Mouse (Mus musculus) lung, postnatal 0 days (tissue): Measurements from ENCODE around the gene Eef1akmt1.

ENCODE experiments used
- CTCF ChIP-seq: IDR thresholded peaks from 2 replicates; pipeline ENCODE4 v1.5.1; 2016; ENCODE audit warnings: antibody characterized with exemption, mild to moderate bottlenecking
- EP300 ChIP-seq: IDR thresholded peaks from 2 replicates; pipeline ENCODE4 v1.6.1; 2016; ENCODE audit warnings: antibody characterized with exemption, mild to moderate bottlenecking, control low read depth

GRCm38 (mm10) chr14:57620598-57621236 is 49.3 kb upstream of the Eef1akmt1 start:
- TF ChIP-seq EP300 (no peak), CTCF (no peak)
